Mouse (Mus musculus) kidney, postnatal 0 days (tissue): ENCODE data around the gene Tex14. TPM values are rescaled to one million over a fixed set of nuclear protein-coding genes. Genes with fewer than 3 reads are reported as not detected.
A peak's percentile ranks its signal among the peaks of the same experiment; 100 is the strongest.

Experiments used
- ATAC-seq: fragments of 200-750 bp; cut with Nextera tagmentation; replicated peaks from 2 replicates; pipeline ENCODE4 v1.8.0; 2017; ENCODE audit warnings: low read depth, moderate number of reproducible peaks, moderate TSS enrichment, moderate library complexity; ENCODE audit not compliant: low FRiP score
- DNase-seq: peaks from one replicate; pipeline ENCODE4 v3.0.0-alpha.2; 2016; ENCODE audit warnings: low spot score
- H3K27ac ChIP-seq: fragments of 300-500 bp; sonication (generic); 2 replicates; pipeline ENCODE4 v1.5.1; 2014; ENCODE audit warnings: mild to moderate bottlenecking
- H3K27me3 ChIP-seq: fragments of 300-500 bp; sonication (generic); 2 replicates; pipeline ENCODE4 v1.6.1; 2014; ENCODE audit warnings: low read length, mixed read lengths; ENCODE audit not compliant: insufficient read depth
- H3K36me3 ChIP-seq: fragments of 300-500 bp; sonication (generic); 2 replicates; pipeline ENCODE4 v1.6.1; 2014; ENCODE audit warnings: low read length, mixed read lengths; ENCODE audit not compliant: insufficient read depth
- H3K4me1 ChIP-seq: fragments of 300-500 bp; sonication (generic); replicated peaks from 2 replicates; pipeline ENCODE4 v1.6.1; 2014; ENCODE audit warnings: antibody characterized with exemption, low read length, mixed read lengths; ENCODE audit not compliant: insufficient read depth
- H3K4me2 ChIP-seq: fragments of 300-500 bp; sonication (generic); 2 replicates; pipeline ENCODE4 v1.6.1; 2014; ENCODE audit warnings: mild to moderate bottlenecking, low read length, moderate library complexity, mixed read lengths
- H3K4me3 ChIP-seq: fragments of 300-500 bp; sonication (generic); replicated peaks from 2 replicates; pipeline ENCODE4 v1.5.1; 2014; ENCODE audit warnings: low read depth, low read length
- H3K9ac ChIP-seq: fragments of 300-500 bp; sonication (generic); 2 replicates; pipeline ENCODE4 v1.6.1; 2014; ENCODE audit warnings: low read depth, low read length
- H3K9me3 ChIP-seq: fragments of 300-500 bp; sonication (generic); replicated peaks from 2 replicates; pipeline ENCODE4 v1.6.1; 2016; ENCODE audit warnings: low read length, inconsistent platforms, mixed read lengths
- CTCF ChIP-seq: IDR thresholded peaks from 2 replicates; pipeline ENCODE4 v1.5.1; 2016; ENCODE audit warnings: antibody characterized with exemption, low read depth, mild to moderate bottlenecking, moderate library complexity
- WGBS: fragments of 180-500 bp; shearing (Covaris S2); extraction: QIAGEN DNeasy Blood & Tissue Kit; methylation state at CpG from one replicate; pipeline ENCODE4 v1.1.7; 2014; 5-methylcytosine and 5-hydroxymethylcytosine counted together
- polyA plus RNA-seq: library from polyadenylated mRNA; unstranded; fragments of >200 nt; fragmentation: Nextera tagmentation; extraction: Ambion mirVana; gene quantifications from 2 replicates; pipeline ENCODE4 v1.2.1, GENCODE M21; 2015

Tex14 gene
- polyA plus RNA-seq, 1 experiment from 2014 or later = 0.57 TPM

GRCm38 (mm10) chr11:87583291-87584034, 178.6 kb downstream of the Tex14 start:
- no peak for TF ChIP-seq CTCF
- no peak overlapping the region for H3K4me3 ChIP-seq
- ATAC-seq (no peak), DNase-seq (no peak)
- 76% methylated on average over 6 of the region's 6 CpGs for WGBS
- 0 out of 2 replicates have a peak, but pooled peaks cover 3% of the 10 kb centered on the region for H3K36me3 ChIP-seq
- H3K9me3 ChIP-seq = no peaks in the 10 kb centered on the region
- no peak overlapping the region for H3K4me2 ChIP-seq
- H3K9ac ChIP-seq = no peak overlapping the region
- no peak overlapping the region for H3K27ac ChIP-seq
- peaks cover 15% of the 10 kb centered on the region for H3K4me1 ChIP-seq
- H3K27me3 ChIP-seq = no peaks in the 10 kb centered on the region

DNA sequence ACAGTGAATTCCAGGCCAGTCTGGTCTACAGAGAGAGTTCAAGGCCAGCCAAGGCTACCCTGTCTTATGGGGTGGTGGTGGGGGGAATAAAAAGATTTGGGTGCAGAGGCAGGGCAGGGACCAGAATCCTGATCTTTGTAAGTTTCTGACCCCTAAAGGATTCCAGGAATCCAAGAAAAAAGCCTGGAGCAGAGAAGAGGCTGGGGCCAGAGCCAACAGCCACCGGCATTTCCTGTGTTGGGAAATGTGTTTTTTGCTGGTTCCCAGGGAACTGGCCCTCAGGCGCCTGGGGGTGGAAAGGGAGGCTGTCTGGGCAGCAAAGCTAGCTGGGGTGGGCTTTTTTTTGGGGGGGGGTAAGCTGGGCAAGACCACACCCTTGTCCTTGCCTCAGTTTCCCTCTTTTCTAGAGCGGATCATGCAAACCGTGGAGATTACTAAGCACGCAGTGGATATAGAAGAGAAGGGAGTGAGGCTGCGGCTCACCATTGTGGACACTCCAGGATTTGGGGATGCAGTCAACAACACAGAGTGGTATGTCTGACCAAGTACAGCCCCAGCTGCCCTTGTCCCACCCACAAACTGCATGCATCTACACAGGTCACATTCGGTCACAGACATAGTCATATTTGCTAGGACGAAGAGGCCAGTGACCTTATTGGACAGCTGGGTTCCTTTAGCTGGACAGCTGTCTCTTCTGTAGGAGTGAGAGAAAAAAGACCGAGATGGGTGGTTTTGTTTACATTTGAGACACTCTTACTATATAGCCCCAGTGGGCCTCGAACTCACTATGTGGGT, 180.0 kb downstream of the Tex14 start:
- ATAC-seq = peak; percentile 34; the same call in 1 of the 2 replicates
- Histone ChIP-seq H3K4me1 (peaks cover 7% of the 10 kb centered on the region), H3K9ac (no peak overlapping the region), H3K9me3 (no peaks in the 10 kb centered on the region), H3K27me3 (no peaks in the 10 kb centered on the region), H3K4me3 (no peak overlapping the region), H3K27ac (peak overlapping the region; percentile 55), H3K36me3 (0 out of 2 replicates have a peak, but pooled peaks cover 3% of the 10 kb centered on the region), H3K4me2 (no peak overlapping the region)
- peak; percentile 79 for DNase-seq
- 62% methylated on average over 10 of the region's 10 CpGs for WGBS
- no peak for TF ChIP-seq CTCF

- 0 out of 2 replicates have a peak, but pooled peaks have one; percentile 2 for TF ChIP-seq CTCF
Measured at GRCm38 (mm10) chr11:87587211-87587874, 182.5 kb downstream of the Tex14 start.

GRCm38 (mm10) chr11:87589605-87590004, 184.7 kb downstream of the Tex14 start:
- peaks cover 11% of the 10 kb centered on the region; the same call in 1 of the 2 replicates for H3K4me1 ChIP-seq
- DNase-seq (no peak), ATAC-seq (no peak)
- no peak overlapping the region for H3K4me2 ChIP-seq
- H3K9me3 ChIP-seq = no peaks in the 10 kb centered on the region
- no peak overlapping the region for H3K9ac ChIP-seq
- no peak for TF ChIP-seq CTCF
- no peak overlapping the region for H3K4me3 ChIP-seq
- no peaks in the 10 kb centered on the region for H3K27me3 ChIP-seq
- H3K36me3 ChIP-seq = 0 out of 2 replicates have a peak, but pooled peaks cover 7% of the 10 kb centered on the region
- H3K27ac ChIP-seq = no peak overlapping the region
- WGBS = 91% methylated on average over 8 of the region's 8 CpGs

More at GRCm38 (mm10) chr11:87587211-87587874, 182.5 kb downstream of the Tex14 start:
- Histone ChIP-seq H3K9ac (no peak overlapping the region), H3K4me3 (no peak overlapping the region), H3K27me3 (no peaks in the 10 kb centered on the region), H3K4me2 (no peak overlapping the region), H3K36me3 (0 out of 2 replicates have a peak, but pooled peaks cover 3% of the 10 kb centered on the region), H3K9me3 (no peaks in the 10 kb centered on the region), H3K4me1 (peaks cover 10% of the 10 kb centered on the region; the same call in 1 of the 2 replicates), H3K27ac (no peak overlapping the region)
- DNase-seq = peak; percentile 66
- no peak for ATAC-seq
- 86% methylated on average over 5 of the region's 5 CpGs for WGBS

GRCm38 (mm10) chr11:87590841-87591525, 186.1 kb downstream of the Tex14 start:
- H3K36me3 ChIP-seq = 0 out of 2 replicates have a peak, but pooled peaks cover 7% of the 10 kb centered on the region

More at GRCm38 (mm10) chr11:87590841-87591525, 186.1 kb downstream of the Tex14 start:
- peak; percentile 49 for DNase-seq
- peak overlapping the region; percentile 68 for H3K4me3 ChIP-seq
- TF ChIP-seq CTCF = no peak
- peak overlapping the region; percentile 94 for H3K27ac ChIP-seq
- no peaks in the 10 kb centered on the region for H3K9me3 ChIP-seq
- peak overlapping the region; percentile 82 for H3K9ac ChIP-seq
- no peaks in the 10 kb centered on the region for H3K27me3 ChIP-seq
- peaks cover 14% of the 10 kb centered on the region; the same call in 1 of the 2 replicates for H3K4me1 ChIP-seq
- ATAC-seq = no peak
- H3K4me2 ChIP-seq = peak overlapping the region; percentile 76
- 2% methylated on average over 25 of the region's 25 CpGs for WGBS
